Mouse (Mus musculus): ENCODE data around the gene Gm20388. TPM values are rescaled to one million over a fixed set of nuclear protein-coding genes. Genes with fewer than 3 reads are reported as not detected.

Gene Gm20388
- polyA plus RNA-seq, 1 experiment from 2014 or later = 8.3 TPM

DNA sequence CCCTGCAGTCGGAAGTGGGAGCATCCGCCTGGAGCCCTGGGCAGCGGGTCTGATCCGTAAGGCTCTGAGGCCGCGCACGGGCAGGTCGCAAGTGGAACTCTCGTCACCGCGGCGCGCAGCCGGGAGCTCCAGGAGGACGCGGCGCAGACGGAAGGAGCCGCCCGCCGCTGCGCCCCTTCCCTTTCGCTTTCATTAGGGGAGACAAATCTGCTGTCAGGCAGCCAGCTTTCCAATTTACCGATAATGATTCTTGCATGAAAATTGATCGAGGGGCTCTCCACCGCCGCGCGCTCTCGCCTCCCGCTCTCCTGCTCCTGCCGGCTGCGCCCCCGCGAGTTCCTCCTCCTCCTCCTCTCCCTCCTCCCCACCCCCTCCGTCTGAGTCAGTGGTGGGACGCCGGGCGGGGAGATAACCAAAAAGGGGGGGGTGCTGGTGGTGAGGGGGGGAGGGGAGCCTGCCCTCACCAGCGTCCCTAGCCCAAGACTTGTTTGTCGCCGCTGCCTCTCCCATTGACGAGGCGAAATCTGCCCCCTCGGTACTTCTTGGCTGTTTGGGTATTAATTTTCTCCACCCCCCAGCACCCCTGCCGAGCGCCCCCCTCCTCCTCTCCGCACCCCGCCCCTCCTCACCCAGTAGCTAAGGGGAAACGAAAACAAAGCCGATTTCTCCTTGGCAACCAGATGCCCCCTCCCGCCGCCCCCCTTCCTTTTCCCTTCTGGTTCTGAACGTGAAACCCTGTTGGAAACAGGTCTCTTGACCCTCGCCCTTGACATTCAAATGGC, 577.3 kb downstream of the Gm20388 start:
- H3K27ac ChIP-seq (ENCODE audit: low read depth) = peak overlapping the region; percentile 77
- H3K4me3 ChIP-seq (ENCODE audit: low read depth, low read length) = peak overlapping the region; percentile 68
- peak overlapping the region; percentile 76 for H3K9ac ChIP-seq (ENCODE audit: low read length)
- H3K36me3 ChIP-seq (ENCODE audit: control insufficient read depth, insufficient read depth, low read length) = no peaks in the 10 kb centered on the region
- no peaks in the 10 kb centered on the region for H3K9me3 ChIP-seq (ENCODE audit: control insufficient read depth, low read length)
- ATAC-seq (replicated peaks; ENCODE audit: low FRiP score, low TSS enrichment, low read depth) (peak; percentile 12; the same call in 1 of the 2 replicates), DNase-seq (ENCODE audit: low spot score) (peak; percentile 77)
- peak overlapping the region; percentile 99 for H3K4me2 ChIP-seq (ENCODE audit: low read length)
- 0% methylated on average over 51 of the region's 55 CpGs for WGBS
- H3K4me1 ChIP-seq (replicated peaks; ENCODE audit: control insufficient read depth, insufficient read depth, low read length) = peaks cover 53% of the 10 kb centered on the region
- H3K27me3 ChIP-seq (replicated peaks; ENCODE audit: control insufficient read depth, insufficient read depth, low read length) = 0 out of 2 replicates have a peak, but pooled peaks cover 10% of the 10 kb centered on the region

DNA sequence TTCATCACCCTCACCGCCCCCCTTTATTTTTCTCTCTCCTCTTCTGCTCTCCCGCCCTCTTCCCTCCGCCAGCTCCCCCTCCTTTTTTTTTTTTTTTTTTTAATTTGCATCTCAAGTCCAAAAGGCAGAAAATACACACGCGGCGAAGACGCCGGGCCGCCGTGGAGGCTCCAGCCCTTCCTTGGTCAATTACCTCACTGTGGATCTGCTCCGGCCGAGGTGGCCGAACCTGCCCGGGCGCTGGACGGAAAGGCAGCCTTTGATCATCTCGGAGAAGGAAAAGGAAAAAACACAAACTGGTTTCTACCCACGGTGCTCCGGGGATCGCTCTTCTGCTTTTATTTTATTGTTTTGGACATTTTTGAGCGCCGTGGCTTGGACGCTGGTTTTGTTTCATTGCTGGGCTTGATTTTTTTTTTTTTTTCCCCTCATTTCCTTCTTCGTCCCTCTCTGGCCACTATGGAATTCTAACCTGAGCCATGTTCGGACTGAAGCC, 578.0 kb downstream of the Gm20388 start:
- Histone ChIP-seq H3K4me1 (replicated peaks; ENCODE audit: control insufficient read depth, insufficient read depth, low read length) (peaks cover 61% of the 10 kb centered on the region), H3K27me3 (replicated peaks; ENCODE audit: control insufficient read depth, insufficient read depth, low read length) (0 out of 2 replicates have a peak, but pooled peaks cover 10% of the 10 kb centered on the region), H3K36me3 (ENCODE audit: control insufficient read depth, insufficient read depth, low read length) (no peaks in the 10 kb centered on the region), H3K4me2 (ENCODE audit: low read length) (peak overlapping the region; percentile 99), H3K9ac (ENCODE audit: low read length) (peak overlapping the region; percentile 76), H3K4me3 (ENCODE audit: low read depth, low read length) (peak overlapping the region; percentile 68), H3K27ac (ENCODE audit: low read depth) (peak overlapping the region; percentile 77), H3K9me3 (ENCODE audit: control insufficient read depth, low read length) (no peaks in the 10 kb centered on the region)
- ATAC-seq (replicated peaks; ENCODE audit: low FRiP score, low TSS enrichment, low read depth) (no peak), DNase-seq (ENCODE audit: low spot score) (no peak)
- 1% methylated on average over 25 of the region's 25 CpGs for WGBS

GRCm38 (mm10) chr8:120489142-120489754, 578.6 kb downstream of the Gm20388 start:
- ATAC-seq (replicated peaks; ENCODE audit: low FRiP score, low TSS enrichment, low read depth) (no peak), DNase-seq (ENCODE audit: low spot score) (no peak)
- H3K9ac ChIP-seq (ENCODE audit: low read length) = peak overlapping the region; percentile 76
- H3K4me3 ChIP-seq (ENCODE audit: low read depth, low read length) = peak overlapping the region; percentile 68
- peaks cover 66% of the 10 kb centered on the region for H3K4me1 ChIP-seq (replicated peaks; ENCODE audit: control insufficient read depth, insufficient read depth, low read length)
- H3K4me2 ChIP-seq (ENCODE audit: low read length) = peak overlapping the region; percentile 99
- H3K27me3 ChIP-seq (replicated peaks; ENCODE audit: control insufficient read depth, insufficient read depth, low read length) = 0 out of 2 replicates have a peak, but pooled peaks cover 10% of the 10 kb centered on the region
- no peaks in the 10 kb centered on the region for H3K36me3 ChIP-seq (ENCODE audit: control insufficient read depth, insufficient read depth, low read length)
- peak overlapping the region; percentile 77 for H3K27ac ChIP-seq (ENCODE audit: low read depth)
- WGBS = under 1% methylated on average over 73 of the region's 73 CpGs
- H3K9me3 ChIP-seq (ENCODE audit: control insufficient read depth, low read length) = no peaks in the 10 kb centered on the region

DNA sequence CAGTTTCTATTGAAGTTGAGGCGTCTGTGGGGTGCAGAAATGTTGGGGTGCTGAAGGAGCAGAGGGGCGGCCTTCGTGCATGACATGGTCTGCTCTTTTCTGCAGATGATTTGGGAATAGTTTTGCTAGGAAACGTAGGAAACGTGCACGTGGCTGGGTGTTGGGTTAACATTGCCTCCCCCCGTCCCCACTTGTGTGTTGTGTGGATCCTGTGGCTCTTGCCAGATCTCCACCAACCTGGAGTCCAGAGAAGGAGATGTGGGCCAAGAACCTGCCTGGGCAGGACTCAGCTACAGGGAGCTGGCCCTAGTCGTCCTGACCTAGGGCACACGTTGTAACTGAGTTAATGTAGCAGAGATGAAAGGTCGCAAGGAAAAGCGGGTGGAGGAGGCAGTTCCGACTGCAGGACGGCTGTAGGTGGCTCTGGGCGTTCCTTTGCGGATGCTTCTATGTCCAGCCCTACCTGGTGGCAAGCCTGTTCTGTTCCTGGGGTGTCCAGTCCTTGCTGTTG, 579.2 kb downstream of the Gm20388 start:
- Histone ChIP-seq H3K4me2 (ENCODE audit: low read length) (peak overlapping the region; percentile 99), H3K4me1 (replicated peaks; ENCODE audit: control insufficient read depth, insufficient read depth, low read length) (peaks cover 68% of the 10 kb centered on the region), H3K9me3 (ENCODE audit: control insufficient read depth, low read length) (no peaks in the 10 kb centered on the region), H3K27me3 (replicated peaks; ENCODE audit: control insufficient read depth, insufficient read depth, low read length) (0 out of 2 replicates have a peak, but pooled peaks cover 10% of the 10 kb centered on the region), H3K4me3 (ENCODE audit: low read depth, low read length) (peak overlapping the region; percentile 68), H3K36me3 (ENCODE audit: control insufficient read depth, insufficient read depth, low read length) (no peaks in the 10 kb centered on the region), H3K9ac (ENCODE audit: low read length) (peak overlapping the region; percentile 76), H3K27ac (ENCODE audit: low read depth) (peak overlapping the region; percentile 77)
- WGBS = 23% methylated on average over 15 of the region's 15 CpGs
- DNase-seq (ENCODE audit: low spot score) = no peak
- no peak for ATAC-seq (replicated peaks; ENCODE audit: low FRiP score, low TSS enrichment, low read depth)

DNA sequence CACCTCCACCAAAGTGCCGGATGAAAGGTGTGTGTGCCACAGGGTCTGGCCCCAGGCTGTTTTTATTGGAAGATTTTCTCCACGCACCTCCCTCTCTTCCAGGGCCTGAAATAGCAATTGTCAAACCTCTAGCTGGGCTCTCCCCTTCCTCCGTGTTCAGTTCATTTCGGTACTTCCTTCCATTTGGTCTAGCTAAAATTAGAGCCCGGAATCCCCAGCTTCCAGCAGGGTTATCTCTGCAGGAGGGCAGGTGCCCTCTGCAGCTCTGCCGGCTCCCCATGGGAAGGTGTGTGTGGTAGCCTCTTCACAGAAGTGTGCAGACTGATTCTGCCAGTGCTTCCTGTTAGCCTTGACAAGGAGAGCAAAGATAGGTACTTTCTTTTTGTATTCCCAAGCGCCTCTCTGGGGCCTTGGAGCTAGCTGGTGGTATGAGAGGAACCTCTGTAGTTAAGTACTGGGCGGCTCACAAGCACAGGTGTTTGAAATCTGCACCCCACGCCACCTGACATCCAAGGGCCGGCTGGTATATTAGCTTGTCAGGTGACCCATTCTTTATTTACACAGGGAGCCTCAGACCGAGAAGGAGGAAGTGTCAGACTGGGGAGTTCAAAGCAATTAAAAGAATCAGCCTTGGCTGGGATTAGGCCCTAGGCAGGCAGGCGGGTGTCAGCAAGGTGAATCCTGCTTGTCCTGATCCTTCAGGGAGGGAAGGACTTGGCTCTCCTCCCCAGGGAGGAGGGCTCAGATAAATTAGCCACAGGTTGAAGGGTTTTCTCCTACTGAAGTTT, 579.9 kb downstream of the Gm20388 start:
- Histone ChIP-seq H3K9ac (ENCODE audit: low read length) (peak overlapping the region; percentile 76), H3K4me1 (replicated peaks; ENCODE audit: control insufficient read depth, insufficient read depth, low read length) (peaks cover 69% of the 10 kb centered on the region)
- peak; percentile 21 for ATAC-seq (replicated peaks; ENCODE audit: low FRiP score, low TSS enrichment, low read depth)

GRCm38 (mm10) chr8:120491166-120491793, 580.6 kb downstream of the Gm20388 start:
- DNase-seq (ENCODE audit: low spot score) (no peak), ATAC-seq (replicated peaks; ENCODE audit: low FRiP score, low TSS enrichment, low read depth) (no peak)
- H3K4me3 ChIP-seq (ENCODE audit: low read depth, low read length) = peak overlapping the region; percentile 68; the same call in 1 of the 2 replicates
- H3K9ac ChIP-seq (ENCODE audit: low read length) = no peak overlapping the region
- H3K27ac ChIP-seq (ENCODE audit: low read depth) = no peak overlapping the region
- 0 out of 2 replicates have a peak, but pooled peaks cover 7% of the 10 kb centered on the region for H3K27me3 ChIP-seq (replicated peaks; ENCODE audit: control insufficient read depth, insufficient read depth, low read length)
- 61% methylated on average over 5 of the region's 5 CpGs for WGBS
- H3K9me3 ChIP-seq (ENCODE audit: control insufficient read depth, low read length) = no peaks in the 10 kb centered on the region
- H3K4me2 ChIP-seq (ENCODE audit: low read length) = peak overlapping the region; percentile 99
- H3K4me1 ChIP-seq (replicated peaks; ENCODE audit: control insufficient read depth, insufficient read depth, low read length) = peaks cover 69% of the 10 kb centered on the region
- H3K36me3 ChIP-seq (ENCODE audit: control insufficient read depth, insufficient read depth, low read length) = no peaks in the 10 kb centered on the region

More for the DNA sequence above, 579.9 kb downstream of the Gm20388 start:
- Histone ChIP-seq H3K27me3 (replicated peaks; ENCODE audit: control insufficient read depth, insufficient read depth, low read length) (0 out of 2 replicates have a peak, but pooled peaks cover 10% of the 10 kb centered on the region), H3K4me2 (ENCODE audit: low read length) (peak overlapping the region; percentile 99), H3K36me3 (ENCODE audit: control insufficient read depth, insufficient read depth, low read length) (no peaks in the 10 kb centered on the region), H3K9me3 (ENCODE audit: control insufficient read depth, low read length) (no peaks in the 10 kb centered on the region), H3K4me3 (ENCODE audit: low read depth, low read length) (peak overlapping the region; percentile 68), H3K27ac (ENCODE audit: low read depth) (peak overlapping the region; percentile 77; the same call in 1 of the 2 replicates)
- 40% methylated on average over 12 of the region's 12 CpGs for WGBS
- no peak for DNase-seq (ENCODE audit: low spot score)

- Histone ChIP-seq H3K27me3 (replicated peaks; ENCODE audit: control insufficient read depth, insufficient read depth, low read length) (0 out of 2 replicates have a peak, but pooled peaks cover 3% of the 10 kb centered on the region), H3K4me3 (ENCODE audit: low read depth, low read length) (no peak overlapping the region), H3K36me3 (ENCODE audit: control insufficient read depth, insufficient read depth, low read length) (no peaks in the 10 kb centered on the region), H3K4me2 (ENCODE audit: low read length) (peak overlapping the region; percentile 18; the same call in 1 of the 2 replicates), H3K9ac (ENCODE audit: low read length) (no peak overlapping the region), H3K4me1 (replicated peaks; ENCODE audit: control insufficient read depth, insufficient read depth, low read length) (peaks cover 66% of the 10 kb centered on the region), H3K27ac (ENCODE audit: low read depth) (0 out of 2 replicates have a peak overlapping the region, but pooled peaks have one; percentile 4), H3K9me3 (ENCODE audit: control insufficient read depth, low read length) (no peaks in the 10 kb centered on the region)
- ATAC-seq (replicated peaks; ENCODE audit: low FRiP score, low TSS enrichment, low read depth) (no peak), DNase-seq (ENCODE audit: low spot score) (peak; percentile 76)
- WGBS = 19% methylated on average over 14 of the region's 14 CpGs
Measured at GRCm38 (mm10) chr8:120492193-120492880, 581.7 kb downstream of the Gm20388 start.
